Mouse (Mus musculus) CH12.LX (cell line): ENCODE data around the gene BC067074.

ENCODE experiments used
- CHD1 ChIP-seq: IDR thresholded peaks from 2 replicates; pipeline ENCODE4 v1.6.1; 2012; ENCODE audit warnings: low read depth, low read length, improper control_type of control experiment, inconsistent platforms
- CTCF ChIP-seq, 2 experiments: IDR thresholded peaks in 1 of 2; conservative IDR thresholded peaks in 1 of 2; 2 replicates each; pipeline ENCODE4 v1.5.1; 2011 to 2012; ENCODE audit warnings: low read depth in 2 of 2, low read length in 2 of 2, improper control_type of control experiment in 1 of 2, inconsistent platforms in 1 of 2, mild to moderate bottlenecking in 1 of 2, moderate library complexity in 1 of 2
- E2F4 ChIP-seq: IDR thresholded peaks from 2 replicates; pipeline ENCODE4 v1.6.1; 2011; ENCODE audit warnings: low read depth, low read length, improper control_type of control experiment; ENCODE audit not compliant: insufficient replicate concordance
- MAX ChIP-seq: IDR thresholded peaks from 2 replicates; pipeline ENCODE4 v1.6.1; 2011; ENCODE audit warnings: low read length, improper control_type of control experiment
- PAX5 ChIP-seq: IDR thresholded peaks from 2 replicates; pipeline ENCODE4 v1.6.1; 2012; ENCODE audit warnings: low read length, inconsistent platforms, mixed read lengths
- POLR2A ChIP-seq: IDR thresholded peaks from 2 replicates; pipeline ENCODE4 v1.6.1; 2011; ENCODE audit warnings: low read depth, mild to moderate bottlenecking, improper control_type of control experiment, low read length
- SIN3A ChIP-seq: IDR thresholded peaks from 2 replicates; pipeline ENCODE4 v1.6.1; 2012; ENCODE audit warnings: low read length, improper control_type of control experiment, inconsistent platforms
- USF1 ChIP-seq: IDR thresholded peaks from 2 replicates; pipeline ENCODE4 v1.6.1; 2014; ENCODE audit warnings: low read depth, mild to moderate bottlenecking, inconsistent platforms, low read length, improper control_type of control experiment
- USF2 ChIP-seq: conservative IDR thresholded peaks from 2 replicates; pipeline ENCODE4 v1.6.1; 2011; ENCODE audit warnings: low read depth, low read length, improper control_type of control experiment

GRCm38 (mm10) chr13:113333931-113334330, 41.0 kb downstream of the BC067074 start:
- TF ChIP-seq CTCF (conservative IDR thresholded peaks at IDR 0.05 in 1 of 2, IDR thresholded peaks at IDR 0.05 in 1 of 2; ENCODE audit: low read depth in 2 of 2, low read length in 2 of 2) (no peak), POLR2A (no peak), CHD1 (no peak), USF2 (no peak), PAX5 (no peak), E2F4 (no peak), SIN3A (no peak), MAX (no peak), USF1 (no peak)
